Mouse (Mus musculus) 416B (cell line): ENCODE data around the gene Chst4.
"Not testable (repeated sequence)": the region's sequence is repeated elsewhere in the genome, so short reads cannot be mapped to it uniquely, and the experiment has no call there.

Experiments
- DNase-seq: peaks from one replicate; pipeline ENCODE4 v3.0.0; 2011; ENCODE audit warnings: low read depth

Gene Chst4

DNA sequence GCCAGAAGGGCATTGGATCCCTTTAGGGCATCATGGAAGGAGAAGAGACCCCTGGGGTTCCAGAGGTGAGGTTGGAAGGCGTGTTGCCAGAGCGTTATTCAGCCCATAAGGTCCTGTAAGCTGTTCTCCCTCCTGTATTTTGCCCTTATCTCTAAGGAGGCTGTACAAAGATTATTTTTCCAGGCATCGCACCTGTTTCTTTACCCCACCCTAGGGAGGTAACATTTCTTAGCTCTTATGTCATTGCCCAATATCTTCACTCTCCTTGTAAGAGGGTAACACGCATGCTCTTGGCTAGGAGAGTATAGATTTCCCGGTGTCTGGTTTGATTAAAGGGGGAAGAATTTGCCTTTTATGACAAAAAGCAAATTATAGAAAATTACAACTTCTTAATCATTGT is at the start of gene Chst4:
Gene Chst4, minus strand, starts transcription at position 82 of the 400 bp plus-strand sequence.
- DNase-seq: no peak

DNA sequence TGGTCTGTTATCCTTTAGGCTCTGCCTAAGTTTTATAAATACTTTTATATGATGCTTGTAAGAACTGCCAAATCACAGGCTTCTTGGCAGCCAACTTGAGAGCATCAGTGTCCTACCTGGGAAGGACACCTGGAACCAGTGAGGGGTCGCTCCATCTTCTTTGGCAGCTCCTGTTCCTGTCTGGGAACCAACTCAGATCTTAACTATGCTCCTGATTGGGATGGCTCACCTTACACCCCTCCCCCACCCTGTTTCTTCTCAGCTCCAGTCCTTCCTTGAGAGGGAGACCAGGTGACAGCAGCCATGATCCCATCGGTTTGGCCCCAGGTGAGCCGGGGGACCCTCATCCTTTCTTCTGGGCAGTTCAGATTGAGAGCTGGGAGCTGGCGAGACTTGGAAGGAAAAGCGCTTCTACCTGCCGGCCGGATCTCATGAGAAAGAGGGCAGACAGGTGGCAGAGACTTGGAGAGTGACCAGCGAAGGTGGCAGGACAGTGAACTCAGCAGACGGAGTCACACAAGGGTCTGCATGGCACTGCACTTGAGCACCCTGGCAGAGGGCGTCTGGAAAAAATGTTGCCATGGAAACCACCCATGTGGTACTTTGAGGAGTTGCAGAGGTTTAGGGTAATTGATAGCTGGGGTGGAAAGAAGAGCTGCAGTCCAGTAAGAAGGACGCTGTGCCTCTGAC is 43.0 kb upstream of the Chst4 start:
- no peak for DNase-seq

DNA sequence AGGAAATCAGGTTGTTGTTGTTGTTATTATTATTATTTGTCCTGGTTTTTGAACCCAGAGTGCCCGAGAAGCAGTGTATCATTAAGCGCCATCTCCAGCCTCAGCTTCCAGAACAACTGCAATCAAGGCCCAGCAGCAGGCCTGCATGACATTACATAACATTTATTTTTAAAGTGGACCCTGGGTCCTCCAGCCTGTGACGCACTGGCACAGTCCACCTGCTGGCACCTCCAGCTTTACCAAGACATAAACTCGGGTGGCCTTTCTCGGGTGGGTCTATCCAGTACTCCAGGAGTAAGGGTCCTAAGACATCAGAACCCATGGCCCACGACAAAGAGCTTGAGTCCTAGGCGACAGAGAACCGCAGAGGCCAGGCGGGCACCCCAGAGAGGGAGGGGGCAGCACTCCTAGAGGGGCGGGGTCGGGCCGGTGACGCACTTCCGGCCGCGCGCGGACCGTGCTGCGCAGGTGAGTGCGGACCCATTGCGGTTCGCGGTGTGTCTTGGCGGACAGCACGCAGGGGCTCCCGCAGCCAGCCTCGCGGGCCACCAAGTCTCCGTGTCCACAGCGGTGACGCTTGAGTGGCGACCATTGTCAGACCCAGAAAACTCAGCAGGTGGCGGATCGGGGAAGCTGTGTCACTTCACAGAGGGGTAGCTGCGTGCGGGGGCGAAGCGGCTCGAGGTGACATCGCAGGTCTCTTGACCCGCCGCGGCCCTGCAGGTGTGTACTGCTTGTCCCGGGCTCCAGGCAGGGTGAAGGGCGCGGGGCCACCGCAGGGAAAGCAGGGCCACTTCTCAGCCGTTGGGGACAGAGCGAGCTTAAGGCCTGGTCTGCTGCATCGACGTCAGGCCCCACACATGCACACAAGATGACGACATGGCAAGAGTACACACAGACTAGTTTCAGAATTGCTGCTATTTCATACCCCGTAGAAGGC is 40.0 kb upstream of the Chst4 start, which contains the start of gene Zfp612:
Gene Zfp612, plus strand, starts transcription at position 465 of the 940 bp plus-strand sequence.
- no peak for DNase-seq

DNA sequence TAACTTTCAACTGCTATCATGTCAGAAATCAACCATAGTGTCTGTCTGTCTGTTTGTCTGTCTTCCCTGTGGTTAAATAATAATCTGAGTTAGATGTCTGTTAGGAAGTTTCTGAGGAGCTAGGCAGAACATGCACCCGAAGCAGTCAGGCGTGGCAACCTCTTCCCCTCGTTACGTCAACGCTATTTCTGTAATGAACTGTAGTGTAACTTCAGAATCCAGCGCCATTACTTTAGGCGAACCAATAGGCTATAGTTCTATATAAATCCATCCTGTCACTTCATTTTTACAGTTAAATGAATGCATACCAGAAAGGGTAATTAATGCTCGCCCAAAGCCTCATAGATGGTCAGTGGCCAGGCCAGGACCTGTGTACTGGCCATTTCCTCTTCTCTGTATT is 35.0 kb upstream of the Chst4 start:
- DNase-seq: no peak

DNA sequence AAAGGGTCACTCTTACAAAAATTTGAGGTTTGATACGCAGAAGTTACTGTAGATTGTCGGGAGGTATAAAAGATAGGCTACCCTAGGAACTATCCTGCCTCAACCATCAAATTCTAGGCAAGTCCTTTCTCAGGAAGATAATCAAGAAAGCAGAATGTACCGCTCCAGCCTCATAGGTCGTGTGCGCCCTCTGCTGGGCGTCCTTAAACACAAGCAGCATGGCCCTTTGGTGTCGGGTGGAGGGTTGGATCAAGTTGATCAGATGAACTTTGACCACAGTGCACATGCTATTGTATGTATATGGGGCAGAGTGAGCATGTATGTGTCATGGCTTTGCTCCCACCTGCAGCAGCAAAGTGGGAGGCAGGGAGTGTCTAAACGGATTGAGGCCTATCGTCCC is 32.1 kb upstream of the Chst4 start:
- peak; percentile 66 for DNase-seq

DNA sequence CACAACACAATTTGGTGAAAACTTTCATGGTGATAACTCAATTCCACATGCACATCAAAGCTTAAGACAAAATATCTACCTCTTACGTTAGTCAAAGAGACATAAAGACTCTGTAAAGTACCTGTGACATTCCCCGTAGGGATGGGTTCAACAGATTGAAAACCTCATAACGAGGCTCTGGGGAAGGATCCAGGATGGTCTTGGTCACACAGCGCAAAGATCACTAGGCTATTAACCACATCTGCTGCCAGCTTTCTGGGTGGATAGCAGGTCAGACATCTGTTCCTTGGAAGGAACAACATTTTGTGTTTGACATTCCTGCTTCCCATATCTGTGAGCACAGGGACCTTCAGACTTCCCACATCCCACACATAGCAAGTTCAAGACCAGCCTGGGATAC is 30.2 kb upstream of the Chst4 start:
- DNase-seq: no peak

DNA sequence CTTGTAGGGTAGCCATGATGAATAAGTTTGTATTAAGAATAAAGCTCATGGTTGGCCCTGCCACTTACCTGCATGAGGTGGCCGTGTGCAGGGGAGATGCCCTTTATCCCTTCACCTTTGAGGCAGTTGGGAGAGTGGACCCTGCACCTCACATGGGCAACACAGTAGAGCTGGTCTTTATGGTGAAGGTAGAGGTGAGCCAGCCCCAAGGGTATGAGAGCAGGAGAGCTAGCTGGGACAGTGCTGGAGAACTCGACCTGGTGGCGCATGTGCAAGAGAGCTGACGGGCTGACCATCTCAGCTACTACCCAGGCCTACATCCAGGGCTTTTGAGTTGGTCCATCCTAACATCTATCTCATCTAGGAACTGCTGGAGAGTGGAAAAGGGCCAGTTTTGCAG is 26.1 kb upstream of the Chst4 start:
- DNase-seq: no peak

DNA sequence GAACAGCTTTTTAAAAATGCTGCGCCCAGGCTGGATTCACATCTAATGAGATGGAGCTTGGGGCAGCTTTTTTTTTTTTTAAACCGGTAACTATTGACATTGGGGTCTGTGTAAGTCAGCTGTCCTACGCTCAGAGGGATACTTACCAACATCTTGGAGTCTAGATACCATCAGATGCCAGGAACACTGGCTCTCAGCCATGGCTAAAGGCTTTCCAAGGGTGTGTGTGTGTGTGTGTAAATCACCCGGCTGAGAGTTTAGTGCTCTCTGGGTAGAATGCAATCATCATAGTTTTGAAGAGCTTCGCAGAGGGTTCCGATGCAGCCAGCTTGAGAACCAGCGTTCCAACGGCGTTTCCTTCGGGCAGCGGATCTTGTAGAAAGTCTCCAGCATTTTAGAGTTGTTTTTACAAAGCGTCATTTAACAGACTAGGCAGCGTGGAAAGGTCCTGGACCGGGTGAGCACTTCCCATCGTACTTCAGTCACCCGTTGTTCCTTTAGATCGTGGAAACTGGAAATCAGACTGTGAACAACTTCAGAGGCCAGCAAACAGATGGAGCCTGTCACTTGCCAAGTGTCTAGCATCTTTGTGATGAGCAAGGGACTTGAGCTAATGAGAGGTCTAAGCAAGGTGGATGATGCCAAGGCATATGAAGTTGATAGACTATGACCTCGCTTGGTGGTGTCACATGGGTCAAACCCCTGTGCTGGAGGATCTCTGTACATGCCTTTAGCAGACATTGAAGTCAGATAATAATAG is 25.2 kb upstream of the Chst4 start:
- no peak for DNase-seq

DNA sequence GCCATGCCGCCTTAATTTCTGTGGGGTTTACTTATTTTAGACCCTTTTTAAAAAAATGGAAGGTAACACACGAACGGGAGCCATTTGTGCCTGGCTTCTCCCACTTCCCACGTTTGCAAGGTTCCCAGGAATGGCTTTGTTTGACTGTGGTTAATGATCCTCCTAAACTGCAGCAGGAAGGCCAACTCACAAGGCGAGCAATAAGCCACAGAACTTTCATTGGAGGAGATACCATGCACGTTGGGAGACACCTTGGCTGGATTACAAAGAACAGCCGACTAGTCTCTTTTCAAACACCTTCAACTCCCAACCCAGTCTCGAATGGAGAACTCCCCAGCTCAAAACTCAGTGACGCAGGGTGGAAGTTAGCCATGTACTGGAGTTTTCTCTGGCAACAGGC is 24.6 kb upstream of the Chst4 start:
- no peak for DNase-seq

DNA sequence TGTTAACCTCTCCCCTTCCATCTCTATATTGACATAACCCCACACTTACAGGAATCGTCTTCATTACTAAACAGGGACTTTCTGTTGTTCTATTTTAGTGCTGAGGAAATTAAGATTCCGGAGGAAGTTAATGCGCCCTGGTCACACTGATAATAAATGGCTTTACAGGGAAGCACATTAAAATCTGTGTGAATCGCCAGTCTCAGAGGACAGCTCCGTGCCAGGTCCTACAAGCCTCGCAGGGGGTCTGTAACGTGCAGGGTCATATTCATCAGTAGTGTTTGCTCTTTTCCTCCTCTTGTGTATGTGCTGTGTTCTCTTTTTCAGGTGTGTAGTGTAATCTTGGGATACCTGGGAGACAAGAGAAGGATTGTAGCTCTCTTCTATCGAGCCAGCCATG is 18.7 kb upstream of the Chst4 start:
- no peak for DNase-seq

DNA sequence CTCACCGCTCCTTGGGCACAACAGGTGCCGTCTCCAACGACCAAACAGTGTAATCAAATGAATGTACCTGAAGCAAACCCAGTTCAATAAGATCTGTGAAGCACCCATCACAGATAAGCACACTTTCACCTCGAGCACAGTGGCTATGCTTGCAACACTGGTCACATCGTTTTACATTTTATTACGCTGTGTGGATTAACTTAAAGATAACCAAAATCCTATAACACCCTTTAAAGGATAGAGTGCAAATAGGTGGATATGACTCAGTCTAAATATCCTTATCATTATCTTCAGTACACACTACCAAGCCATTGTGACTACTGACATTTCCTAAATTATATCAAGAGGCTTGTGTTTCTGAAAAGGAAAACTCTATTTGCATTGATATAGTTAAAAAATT is 11.7 kb upstream of the Chst4 start:
- DNase-seq: no peak

DNA sequence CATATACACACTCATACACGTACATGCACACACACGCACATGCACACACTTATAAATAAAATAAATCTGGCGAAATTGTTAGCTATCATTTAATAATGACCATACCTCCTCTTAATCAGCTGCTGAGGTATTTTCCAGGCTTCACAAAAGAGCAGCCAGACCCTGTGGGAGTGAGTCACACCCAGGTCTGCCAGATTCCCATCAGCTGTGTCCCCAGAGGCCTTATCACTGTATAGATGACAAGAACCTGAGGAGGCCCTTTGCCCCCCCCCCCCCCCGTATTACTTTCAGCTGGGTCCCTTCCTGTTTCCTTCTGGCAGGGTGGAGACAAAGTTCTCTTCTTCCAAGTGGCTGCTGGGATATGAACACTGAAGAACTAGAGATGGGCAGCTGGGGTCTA is 969 bp upstream of the Chst4 start:
- DNase-seq: no peak

DNA sequence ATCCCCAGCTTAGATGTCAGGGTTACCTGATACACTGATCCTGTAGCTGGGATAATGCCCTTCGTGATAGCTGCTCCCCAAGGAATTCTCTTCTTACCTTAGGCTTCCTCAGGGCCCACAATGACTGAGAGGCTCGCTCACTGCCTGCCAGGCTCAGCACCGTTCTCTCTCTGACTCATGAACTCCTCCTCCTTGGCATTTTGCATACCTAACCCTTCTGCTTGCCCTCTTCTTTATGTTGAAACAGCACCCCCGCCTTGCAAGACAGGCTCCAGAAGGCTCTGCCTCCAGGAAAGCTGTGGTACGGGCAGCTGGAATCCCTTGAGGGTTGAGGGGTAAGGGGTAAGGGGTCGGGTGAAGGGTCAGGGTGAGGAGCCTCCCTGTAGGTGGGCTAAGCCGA is 324 bp downstream of the Chst4 start:
- DNase-seq: no peak

DNA sequence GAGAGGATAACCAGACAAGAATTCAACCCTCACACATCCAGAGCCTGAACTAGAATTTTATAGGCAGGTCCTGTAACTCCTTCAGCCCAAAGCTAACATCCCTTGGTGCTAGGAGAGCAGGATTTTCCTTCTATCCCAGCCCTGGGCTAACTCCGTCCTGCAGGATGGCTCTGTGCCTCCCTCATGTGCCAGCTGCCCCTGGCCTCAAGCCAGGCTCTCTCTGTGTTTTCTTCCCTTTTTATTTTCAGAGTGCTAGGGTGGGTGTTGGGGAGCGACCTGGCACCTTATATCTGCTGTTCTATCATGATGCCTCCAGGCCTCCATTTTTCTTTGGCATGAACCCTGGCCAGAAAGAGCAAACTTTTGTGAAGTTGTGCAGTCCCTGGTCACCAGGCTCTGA is 3.4 kb downstream of the Chst4 start:
- no peak for DNase-seq

DNA sequence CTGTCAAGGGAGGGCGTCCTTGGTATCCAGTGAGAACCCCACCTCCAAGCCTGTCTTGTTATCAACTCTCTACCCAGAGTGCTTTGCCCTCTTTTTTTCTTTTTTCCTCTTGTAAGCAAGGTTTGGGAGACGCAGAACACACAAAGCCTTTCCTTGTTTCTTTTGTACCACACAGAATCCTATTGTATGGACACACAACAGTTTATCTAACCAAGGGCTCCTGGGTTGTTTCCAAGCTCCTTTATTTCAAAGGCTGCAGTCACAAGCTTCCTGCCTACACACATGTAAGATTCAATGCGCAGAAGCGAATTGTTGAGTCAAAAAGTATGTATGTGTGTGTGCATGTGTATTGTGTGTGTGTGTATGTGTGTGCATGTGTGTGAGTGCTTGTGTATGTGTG is 5.2 kb downstream of the Chst4 start:
- DNase-seq: no peak

DNA sequence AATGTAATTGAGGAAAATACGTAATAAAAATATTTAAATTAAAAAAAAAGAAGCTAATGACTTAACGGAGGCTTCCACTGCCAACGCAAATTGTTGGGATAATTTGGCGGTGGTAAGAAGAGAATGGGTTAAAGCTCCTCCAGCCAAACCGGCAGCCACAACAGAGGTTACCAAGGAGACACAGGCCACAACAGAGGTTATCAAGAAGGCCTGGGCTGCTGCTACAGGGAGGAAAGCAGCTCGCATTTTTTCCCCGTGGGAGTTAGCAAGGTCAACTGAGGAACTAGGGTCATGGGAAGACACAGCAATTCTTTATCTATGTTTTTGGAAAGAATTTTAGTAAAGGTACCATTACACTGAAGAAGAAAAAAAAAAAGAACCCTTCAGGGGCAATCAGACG is 5.8 kb downstream of the Chst4 start:
- not testable (repeated sequence) for DNase-seq

DNA sequence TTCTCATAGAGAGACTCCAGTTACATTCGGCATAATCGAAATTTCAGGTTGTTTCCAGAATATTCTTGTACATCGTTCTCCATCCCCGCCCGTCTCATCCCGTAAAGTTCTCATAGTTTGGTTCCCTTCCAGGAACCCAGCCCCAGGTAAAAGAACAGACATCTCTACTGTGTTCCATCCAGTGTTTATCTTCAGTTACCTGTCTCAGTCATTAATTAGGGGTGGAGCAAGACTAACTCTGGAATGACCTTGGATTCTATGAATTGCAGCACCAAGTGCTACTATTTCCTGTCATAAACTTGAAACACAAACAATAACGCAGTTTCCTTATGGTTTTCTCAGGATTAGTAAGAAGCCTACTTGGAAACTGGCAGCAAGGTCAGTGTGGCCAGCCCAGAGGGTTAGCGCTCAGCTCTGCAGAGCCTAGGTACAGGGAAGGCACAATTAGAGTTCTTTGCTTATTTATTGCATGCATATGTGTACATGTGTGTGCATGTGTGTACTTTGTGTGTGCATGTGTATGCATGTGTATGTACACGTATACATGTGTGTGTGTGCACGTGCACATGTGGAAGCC is 16.7 kb downstream of the Chst4 start:
- DNase-seq: no peak

DNA sequence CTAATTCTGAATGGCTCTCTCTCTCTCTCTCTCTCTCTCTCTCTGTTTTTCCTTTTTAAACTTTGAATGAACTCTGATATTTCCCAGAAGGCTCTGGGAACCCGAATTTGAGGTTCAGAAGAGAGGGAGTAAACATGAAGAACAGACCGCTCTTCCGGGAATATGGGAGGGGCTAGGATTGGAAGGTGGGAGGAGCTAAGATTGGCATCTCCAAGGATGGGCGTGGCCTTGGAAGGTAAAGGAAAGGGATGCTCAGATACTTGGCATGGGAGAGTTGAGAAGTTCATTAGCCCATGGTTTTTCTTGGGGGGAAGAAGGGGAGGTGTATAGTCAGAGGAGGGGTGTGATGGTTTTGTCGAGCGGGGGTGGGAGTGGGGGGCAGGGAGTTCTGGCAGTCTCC is 17.5 kb downstream of the Chst4 start:
- no peak for DNase-seq

DNA sequence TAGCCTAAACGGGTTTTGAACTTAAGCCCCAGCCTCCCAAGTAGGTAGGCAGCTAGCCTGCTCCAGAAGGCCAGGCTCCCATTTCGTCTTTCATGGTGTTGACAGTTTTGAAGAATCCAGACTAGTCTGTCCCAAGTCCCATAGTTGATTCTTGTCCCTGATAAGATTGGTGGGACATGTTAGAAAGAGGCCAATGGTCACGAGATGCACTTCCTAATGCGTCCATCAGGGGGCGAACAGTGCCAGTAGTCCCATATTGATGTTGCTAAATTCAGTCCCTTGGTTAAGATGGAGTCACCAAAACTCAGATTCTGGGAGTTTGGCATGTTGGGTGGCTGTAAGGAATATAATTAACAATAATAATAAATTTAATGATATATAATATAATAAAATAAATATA is 28.7 kb downstream of the Chst4 start:
- DNase-seq: peak; percentile 57

DNA sequence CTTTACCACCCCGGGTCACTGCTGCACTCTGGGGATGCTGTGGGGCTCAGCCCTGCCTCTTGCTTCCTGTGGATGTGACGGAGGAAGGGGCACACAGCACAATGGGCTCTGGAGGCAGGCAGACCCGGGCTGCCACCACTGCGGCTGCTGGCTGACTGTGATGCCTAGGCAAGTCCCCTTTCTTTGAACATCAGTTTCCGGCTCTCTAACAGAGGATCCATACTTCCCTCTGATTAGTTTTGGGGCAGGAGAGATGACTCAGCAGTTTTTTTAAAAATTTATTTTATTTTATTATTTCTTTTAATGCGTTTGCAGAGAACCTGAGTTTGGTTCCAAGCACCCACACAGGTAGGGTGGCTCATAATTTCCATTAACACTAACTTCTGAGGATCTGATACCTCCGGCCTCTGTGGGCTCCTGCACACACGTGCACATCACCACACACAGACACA is 30.5 kb downstream of the Chst4 start:
- no peak for DNase-seq

DNA sequence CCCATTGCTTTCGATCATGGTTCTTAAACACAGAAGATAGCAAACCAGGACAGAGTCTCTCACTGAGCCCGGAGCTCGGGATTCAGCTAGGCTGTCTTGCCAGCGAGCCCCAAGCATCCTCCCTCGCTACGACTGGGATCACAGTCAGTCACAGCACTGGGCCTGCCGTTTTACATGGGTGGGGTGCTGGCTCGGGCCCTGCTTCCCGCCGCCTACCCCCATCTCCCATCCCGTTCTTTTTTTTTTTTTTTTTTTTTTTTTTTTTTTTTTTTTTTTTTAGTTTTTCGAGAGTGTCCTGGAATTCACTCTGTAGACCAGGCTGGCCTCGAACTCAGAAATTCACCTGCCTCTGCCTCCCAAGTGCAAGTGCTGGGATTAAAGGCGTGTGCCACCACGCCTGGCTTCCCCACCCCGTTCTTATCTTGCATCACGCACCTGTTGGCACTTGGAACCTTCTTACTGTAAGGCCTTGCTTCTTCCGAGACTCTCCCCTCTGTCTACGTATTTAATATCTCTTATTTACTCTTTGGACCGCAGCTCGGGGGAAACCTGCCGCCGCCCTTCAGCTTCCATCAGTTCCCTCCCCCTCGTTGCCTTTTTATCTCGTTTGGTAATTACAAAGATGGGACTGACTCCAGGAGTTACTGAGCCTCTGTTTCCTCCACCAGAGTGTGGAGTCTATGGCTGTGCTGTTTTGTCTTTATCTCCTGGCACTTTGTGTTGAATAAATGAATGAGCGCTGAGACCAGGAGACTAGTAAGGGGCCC is 31.1 kb downstream of the Chst4 start:
- DNase-seq: no peak
